26 mouse cellular contexts compared by ENCODE assay signal in genomic region chr5:115212861-115213260, GRCm38 (mm10). TPM values are rescaled to one million over a fixed set of nuclear protein-coding genes. Genes with fewer than 3 reads are reported as not detected.
DNase-seq lines count a peak whose midpoint lies in the region; ATAC-seq and TF ChIP-seq lines count a peak whose summit lies in the region.
"Had no signal": no experiment of that assay in that cellular context is flagged by ENCODE, and none has a peak within 500 bp of the region (broad histone marks: within the 10 kb centered on the region; RNA-seq: fewer than 3 reads in every experiment).

No protein-coding gene starts in this region.

- DNase-seq in left cerebral cortex, postnatal 25 days (ENCODE audit: low spot score in 2 of 2), result peak; percentile 32 to 85
- no peak for DNase-seq in left cerebral cortex, postnatal 10 days (ENCODE audit: extremely low spot score in 1 of 2, low spot score in 2 of 2)
- DNase-seq in NIH3T3 (ENCODE audit: low read depth), result peak; percentile 54
- no peak for DNase-seq in cerebellum, postnatal 25 days
- DNase-seq: adrenal gland, adult 8-10 months; B cell, adult 2 months; cerebellum, adult 11-12 months; cerebellum, adult 9-10 months; gastrocnemius, postnatal 36 days; heart, adult 11 months; heart, postnatal 10 days; heart, postnatal 4 days; kidney, adult 8-10 months had no signal

- no peaks in the 10 kb centered on the region for H3K36me3 ChIP-seq in forebrain, embryonic 15.5 days
- H3K36me3 ChIP-seq in forebrain, embryonic 16.5 days (ENCODE audit: control insufficient read depth, insufficient read depth), result no peaks in the 10 kb centered on the region
- H3K36me3 ChIP-seq: embryonic facial prominence, embryonic 13.5 days; G1E; heart, embryonic 10.5 days; hindbrain, embryonic 12.5 days had no signal

- no peak for TF ChIP-seq CTCF in cortical plate, adult 2 months (IDR thresholded peaks at IDR 0.05; ENCODE audit: extremely low read depth, insufficient read depth, low read length)

- H3K4me1 ChIP-seq in forebrain, embryonic 15.5 days, result peaks cover 14% of the 10 kb centered on the region
- peaks cover 13% of the 10 kb centered on the region for H3K4me1 ChIP-seq in forebrain, embryonic 16.5 days (replicated peaks; ENCODE audit: control insufficient read depth, insufficient read depth, low read length)
- H3K4me1 ChIP-seq in cortical plate, adult 2 months (ENCODE audit: control insufficient read depth, insufficient read depth, low read length), result peaks cover 4% of the 10 kb centered on the region

- 55% methylated on average over 4 of the region's 4 CpGs for WGBS in forebrain, embryonic 15.5 days
- WGBS in forebrain, embryonic 16.5 days, result 61% methylated on average over 4 of the region's 4 CpGs

- H3K27me3 ChIP-seq in forebrain, embryonic 15.5 days, result no peaks in the 10 kb centered on the region
- no peaks in the 10 kb centered on the region for H3K27me3 ChIP-seq in forebrain, embryonic 16.5 days (replicated peaks; ENCODE audit: control insufficient read depth, insufficient read depth, low read length)

- H3K4me3 ChIP-seq in forebrain, embryonic 15.5 days, result no peak overlapping the region
- H3K4me3 ChIP-seq in forebrain, embryonic 16.5 days (replicated peaks; ENCODE audit: low read length), result no peak overlapping the region
- no peak overlapping the region for H3K4me3 ChIP-seq in cortical plate, adult 2 months (ENCODE audit: insufficient read depth, low read length)
- H3K4me3 ChIP-seq: embryonic facial prominence, embryonic 13.5 days; heart, embryonic 10.5 days; hindbrain, embryonic 12.5 days had no signal

- intact Hi-C loops in left cerebral cortex, postnatal 25 days (cut with DNase I), result no loop called here
- intact Hi-C loops in left cerebral cortex, postnatal 10 days (cut with DNase I), result no loop called here

- no peak overlapping the region for H3K4me2 ChIP-seq in forebrain, embryonic 15.5 days (replicated peaks)
- H3K4me2 ChIP-seq in forebrain, embryonic 16.5 days (ENCODE audit: low read length), result no peak overlapping the region
- H3K4me2 ChIP-seq: embryonic facial prominence, embryonic 13.5 days; hindbrain, embryonic 12.5 days had no signal

- no peak for TF ChIP-seq POLR2A in cortical plate, adult 2 months (IDR thresholded peaks at IDR 0.05; ENCODE audit: extremely low read depth, insufficient read depth, low read length)

- no peaks in the 10 kb centered on the region for H3K9me3 ChIP-seq in forebrain, embryonic 15.5 days
- no peaks in the 10 kb centered on the region for H3K9me3 ChIP-seq in forebrain, embryonic 16.5 days (ENCODE audit: control insufficient read depth, low read length)
- H3K9me3 ChIP-seq: embryonic facial prominence, embryonic 13.5 days; G1E; heart, embryonic 10.5 days; hindbrain, embryonic 12.5 days had no signal

- H3K9ac ChIP-seq in forebrain, embryonic 15.5 days (replicated peaks), result no peak overlapping the region
- no peak overlapping the region for H3K9ac ChIP-seq in forebrain, embryonic 16.5 days (replicated peaks; ENCODE audit: low read depth, low read length)
- H3K9ac ChIP-seq: embryonic facial prominence, embryonic 13.5 days; forebrain, postnatal 0 days; hindbrain, embryonic 12.5 days had no signal

- H3K27ac ChIP-seq in forebrain, embryonic 15.5 days (replicated peaks), result peak overlapping the region; percentile 40; the same call in 1 of the 2 replicates
- no peak overlapping the region for H3K27ac ChIP-seq in forebrain, embryonic 16.5 days (ENCODE audit: low read length)
- peak overlapping the region; percentile 91; the same call in 1 of the 2 replicates for H3K27ac ChIP-seq in cortical plate, adult 2 months (ENCODE audit: insufficient read depth, low read length)
- H3K27ac ChIP-seq: embryonic facial prominence, embryonic 13.5 days; heart, embryonic 10.5 days; hindbrain, embryonic 12.5 days had no signal

- ATAC-seq in forebrain, embryonic 15.5 days (replicated peaks), result no peak
- no peak for ATAC-seq in forebrain, embryonic 16.5 days
- ATAC-seq: CD4-positive, CD25-positive, alpha-beta regulatory T cell, adult 4 months; forebrain, postnatal 0 days; hindbrain, embryonic 16.5 days; inflammation-experienced regulatory T-cells, adult 6 months; intestine, postnatal 0 days had no signal

RNA-seq across cellular contexts. Expression of gene Cabp1, which starts 18.7 kb away (rescaled TPM):
- 9.2 and 9.8 TPM in 2 replicates for polyA plus RNA-seq in forebrain, embryonic 15.5 days (2015; fragmentation: Nextera tagmentation; extraction: Ambion mirVana)
- 8.3 and 9.2 TPM in 2 replicates for polyA plus RNA-seq in forebrain, embryonic 16.5 days (2015; fragmentation: Nextera tagmentation; extraction: Ambion mirVana)
- 100 to 1,000 TPM; 295 to 302 TPM for total RNA-seq in left cerebral cortex, postnatal 25 days (2021)
- total RNA-seq in left cerebral cortex, postnatal 10 days (2021), result 100 to 1,000 TPM; 109 to 111 TPM
- 444 and 462 TPM in 2 replicates for polyA plus RNA-seq in cortical plate, adult 2 months (2012; rRNA removed)
- total RNA-seq: common myeloid progenitor, adult 5-6 weeks had no signal
- polyA plus RNA-seq: CD4-positive, CD25-positive, alpha-beta regulatory T cell, adult 4 months; G1E; inflammation-experienced regulatory T-cells, adult 6 months had no signal

RNA-seq across cellular contexts. Expression of gene Pop5, which starts 22.8 kb away (rescaled TPM):
- 96.9 and 98.6 TPM in 2 replicates for polyA plus RNA-seq in forebrain, embryonic 15.5 days (2015; fragmentation: Nextera tagmentation; extraction: Ambion mirVana)
- polyA plus RNA-seq in forebrain, embryonic 16.5 days (2015; fragmentation: Nextera tagmentation; extraction: Ambion mirVana), result 85.3 and 101 TPM in 2 replicates
- 100 to 1,000 TPM; 104 to 110 TPM for total RNA-seq in left cerebral cortex, postnatal 25 days (2021)
- 10 to 100 TPM; 35.5 to 35.7 TPM for total RNA-seq in left cerebral cortex, postnatal 10 days (2021)
- 193 and 195 TPM in 2 replicates for polyA plus RNA-seq in cortical plate, adult 2 months (2012; rRNA removed)

RNA-seq across cellular contexts. Expression of gene Mlec, which starts 54.9 kb away (rescaled TPM):
- polyA plus RNA-seq in forebrain, embryonic 15.5 days (2015; fragmentation: Nextera tagmentation; extraction: Ambion mirVana), result 22.7 and 27.7 TPM in 2 replicates
- polyA plus RNA-seq in forebrain, embryonic 16.5 days (2015; fragmentation: Nextera tagmentation; extraction: Ambion mirVana), result 19.3 and 21.1 TPM in 2 replicates
- 10 to 100 TPM; 86.2 to 87.5 TPM for total RNA-seq in left cerebral cortex, postnatal 25 days (2021)
- 10 to 100 TPM; 68.0 to 72.3 TPM for total RNA-seq in left cerebral cortex, postnatal 10 days (2021)
- polyA plus RNA-seq in cortical plate, adult 2 months (2012; rRNA removed), result 74.6 and 78.6 TPM in 2 replicates

RNA-seq across cellular contexts. Expression of gene Rnf10, which starts 59.8 kb away (rescaled TPM):
- polyA plus RNA-seq in forebrain, embryonic 15.5 days (2015; fragmentation: Nextera tagmentation; extraction: Ambion mirVana), result 185 and 191 TPM in 2 replicates
- polyA plus RNA-seq in forebrain, embryonic 16.5 days (2015; fragmentation: Nextera tagmentation; extraction: Ambion mirVana), result 168 and 176 TPM in 2 replicates
- 100 to 1,000 TPM; 248 to 266 TPM for total RNA-seq in left cerebral cortex, postnatal 25 days (2021)
- total RNA-seq in left cerebral cortex, postnatal 10 days (2021), result 100 to 1,000 TPM; 256 to 269 TPM
- polyA plus RNA-seq in cortical plate, adult 2 months (2012; rRNA removed), result 177 and 181 TPM in 2 replicates

Comparison
In these comparisons a context has a peak if more than half of its experiments do, and no peak if none do; other contexts are left out.
1. DNase-seq: peak in left cerebral cortex, postnatal 25 days (2 of 2) and NIH3T3 (single experiment); none in left cerebral cortex, postnatal 10 days (0 of 2) and cerebellum, postnatal 25 days (0 of 2).
2. RNA of gene Cabp1, which starts 18.7 kb away (polyA plus RNA-seq): 444 to 462 TPM in cortical plate, adult 2 months; 9.2 to 9.8 TPM in forebrain, embryonic 15.5 days and 8.3 to 9.2 TPM in forebrain, embryonic 16.5 days; every median in the first group is over 10 times any median in the second.